Mouse (Mus musculus) hindbrain, embryonic 15.5 days (tissue): ENCODE measurements at regions not wholly inside any gene's neighbourhood (a gene's known extent, or its start where the extent isn't known, plus 50 kb on each side); places are given as distances from the start of the nearest gene placed in this dataset.

Source experiments
- ATAC-seq: fragments of 200-750 bp; cut with Nextera tagmentation; 2 replicates; pipeline ENCODE4 v1.8.0; 2017; ENCODE audit warnings: low read depth, moderate number of reproducible peaks, moderate TSS enrichment; ENCODE audit not compliant: low FRiP score
- H3K27ac ChIP-seq: fragments of 300-500 bp; sonication (generic); replicated peaks from 2 replicates; pipeline ENCODE4 v1.5.1; 2015; ENCODE audit warnings: mild to moderate bottlenecking, inconsistent platforms
- H3K27me3 ChIP-seq: fragments of 300-500 bp; sonication (generic); 2 replicates; pipeline ENCODE4 v1.6.1; 2015; ENCODE audit warnings: control low read depth, inconsistent platforms
- H3K36me3 ChIP-seq: fragments of 300-500 bp; sonication (generic); 2 replicates; pipeline ENCODE4 v1.6.1; 2015; ENCODE audit warnings: control low read depth, inconsistent platforms
- H3K4me1 ChIP-seq: fragments of 300-500 bp; sonication (generic); replicated peaks from 2 replicates; pipeline ENCODE4 v1.6.1; 2015; ENCODE audit warnings: control low read depth, inconsistent platforms
- H3K4me2 ChIP-seq: fragments of 300-500 bp; sonication (generic); 2 replicates; pipeline ENCODE4 v1.6.1; 2015; ENCODE audit warnings: moderate library complexity, mild to moderate bottlenecking, inconsistent platforms
- H3K4me3 ChIP-seq: fragments of 300-500 bp; sonication (generic); 2 replicates; pipeline ENCODE4 v1.5.1; 2015; ENCODE audit warnings: mild to moderate bottlenecking, inconsistent platforms
- H3K9ac ChIP-seq: fragments of 300-500 bp; sonication (generic); 2 replicates; pipeline ENCODE4 v1.6.1; 2015; ENCODE audit warnings: inconsistent platforms
- H3K9me3 ChIP-seq: fragments of 300-500 bp; sonication (generic); 2 replicates; pipeline ENCODE4 v1.6.1; 2016; ENCODE audit warnings: control low read depth, inconsistent platforms
- WGBS: fragments of 180-500 bp; shearing (Covaris S2); methylation state at CpG from one replicate; pipeline ENCODE4 v1.1.7; 2015; 5-methylcytosine and 5-hydroxymethylcytosine counted together

- Histone ChIP-seq H3K4me1 (no peaks in the 10 kb centered on the region), H3K4me2 (no peak overlapping the region), H3K27me3 (no peaks in the 10 kb centered on the region), H3K9me3 (no peaks in the 10 kb centered on the region), H3K4me3 (no peak overlapping the region), H3K27ac (no peak overlapping the region), H3K36me3 (no peaks in the 10 kb centered on the region), H3K9ac (no peak overlapping the region)
- ATAC-seq, result no peak
- WGBS, result 54% methylated on average over 2 of the region's 2 CpGs
Observed at GRCm38 (mm10) chr14:111149653-111150052, 394.7 kb upstream of the Slitrk6 start.

GRCm38 (mm10) chr14:111116600-111116999 is 361.7 kb upstream of the Slitrk6 start:
- Histone ChIP-seq H3K36me3 (no peaks in the 10 kb centered on the region), H3K9me3 (no peaks in the 10 kb centered on the region), H3K27ac (no peak overlapping the region), H3K4me1 (no peaks in the 10 kb centered on the region), H3K27me3 (no peaks in the 10 kb centered on the region), H3K4me2 (no peak overlapping the region), H3K4me3 (no peak overlapping the region), H3K9ac (no peak overlapping the region)
- WGBS, result 84% methylated on average over 1 of the region's 1 CpGs
- ATAC-seq, result no peak

- Histone ChIP-seq H3K9me3 (no peaks in the 10 kb centered on the region), H3K9ac (no peak overlapping the region), H3K27me3 (no peaks in the 10 kb centered on the region), H3K4me3 (no peak overlapping the region), H3K36me3 (no peaks in the 10 kb centered on the region), H3K27ac (no peak overlapping the region), H3K4me1 (no peaks in the 10 kb centered on the region), H3K4me2 (no peak overlapping the region)
- ATAC-seq, result no peak
Observed at GRCm38 (mm10) chr14:111103579-111103978, 348.6 kb upstream of the Slitrk6 start.

- H3K4me3 ChIP-seq, result no peak overlapping the region
- 85% methylated on average over 1 of the region's 1 CpGs for WGBS
- no peaks in the 10 kb centered on the region for H3K4me1 ChIP-seq
- H3K4me2 ChIP-seq, result no peak overlapping the region
- H3K36me3 ChIP-seq, result no peaks in the 10 kb centered on the region
- no peaks in the 10 kb centered on the region for H3K27me3 ChIP-seq
- H3K27ac ChIP-seq, result no peak overlapping the region
- no peak for ATAC-seq
- no peak overlapping the region for H3K9ac ChIP-seq
- no peaks in the 10 kb centered on the region for H3K9me3 ChIP-seq
Observed at GRCm38 (mm10) chr14:111100257-111100656, 345.3 kb upstream of the Slitrk6 start.

GRCm38 (mm10) chr14:111096229-111096628 is 341.3 kb upstream of the Slitrk6 start:
- no peak for ATAC-seq
- Histone ChIP-seq H3K4me3 (no peak overlapping the region), H3K36me3 (no peaks in the 10 kb centered on the region), H3K27ac (no peak overlapping the region), H3K9me3 (no peaks in the 10 kb centered on the region), H3K9ac (no peak overlapping the region), H3K4me1 (no peaks in the 10 kb centered on the region), H3K27me3 (no peaks in the 10 kb centered on the region), H3K4me2 (no peak overlapping the region)
- 95% methylated on average over 5 of the region's 5 CpGs for WGBS

GRCm38 (mm10) chr14:111074517-111074916 is 319.6 kb upstream of the Slitrk6 start:
- 87% methylated on average over 5 of the region's 5 CpGs for WGBS
- no peak for ATAC-seq
- no peaks in the 10 kb centered on the region for H3K9me3 ChIP-seq
- no peak overlapping the region for H3K4me2 ChIP-seq
- H3K36me3 ChIP-seq, result no peaks in the 10 kb centered on the region
- no peak overlapping the region for H3K27ac ChIP-seq
- no peaks in the 10 kb centered on the region for H3K4me1 ChIP-seq
- no peaks in the 10 kb centered on the region for H3K27me3 ChIP-seq
- H3K9ac ChIP-seq, result no peak overlapping the region
- H3K4me3 ChIP-seq, result no peak overlapping the region

- H3K27ac ChIP-seq, result no peak overlapping the region
- no peak overlapping the region for H3K4me2 ChIP-seq
- no peaks in the 10 kb centered on the region for H3K27me3 ChIP-seq
- H3K36me3 ChIP-seq, result no peaks in the 10 kb centered on the region
- peak; percentile 85 for ATAC-seq
- WGBS, result 55% methylated on average over 4 of the region's 4 CpGs
- H3K9me3 ChIP-seq, result no peaks in the 10 kb centered on the region
- no peaks in the 10 kb centered on the region for H3K4me1 ChIP-seq
- no peak overlapping the region for H3K9ac ChIP-seq
- H3K4me3 ChIP-seq, result no peak overlapping the region
Observed at GRCm38 (mm10) chr14:111073529-111073928, 318.6 kb upstream of the Slitrk6 start.
